Mouse (Mus musculus) limb, embryonic 10.5 days (tissue): ENCODE measurements around the gene Fbxo40. TPM values are rescaled to one million over a fixed set of nuclear protein-coding genes. Genes with fewer than 3 reads are reported as not detected.

Experiments used
- DNase-seq: peaks from one replicate; pipeline ENCODE4 v3.0.0-alpha.2; 2017; ENCODE audit warnings: low spot score
- H3K27ac ChIP-seq: fragments of 300-500 bp; sonication (generic); 2 replicates; pipeline ENCODE4 v1.5.1; 2016; ENCODE audit warnings: mild to moderate bottlenecking
- H3K27me3 ChIP-seq: fragments of 300-500 bp; sonication (generic); 2 replicates; pipeline ENCODE4 v1.6.1; 2016; ENCODE audit warnings: low read depth, mild to moderate bottlenecking; ENCODE audit not compliant: poor library complexity, severe bottlenecking
- H3K36me3 ChIP-seq: fragments of 300-500 bp; sonication (generic); 2 replicates; pipeline ENCODE4 v1.6.1; 2016; ENCODE audit warnings: mild to moderate bottlenecking, moderate library complexity
- H3K4me1 ChIP-seq: fragments of 300-500 bp; sonication (generic); 2 replicates; pipeline ENCODE4 v1.6.1; 2016
- H3K4me3 ChIP-seq: fragments of 300-500 bp; sonication (generic); 2 replicates; pipeline ENCODE4 v1.5.1; 2016; ENCODE audit warnings: mild to moderate bottlenecking, moderate library complexity
- H3K9me3 ChIP-seq: fragments of 300-500 bp; sonication (generic); replicated peaks from 2 replicates; pipeline ENCODE4 v1.6.1; 2016; ENCODE audit warnings: mild to moderate bottlenecking
- WGBS: fragments of 180-500 bp; shearing (Covaris S2); methylation state at CpG from one replicate; pipeline ENCODE4 v1.1.7; 2016; 5-methylcytosine and 5-hydroxymethylcytosine counted together
- polyA plus RNA-seq: library from polyadenylated mRNA; unstranded; fragments of >200 nt; fragmentation: Nextera tagmentation; extraction: Ambion mirVana; gene quantifications from 2 replicates; pipeline ENCODE4 v1.2.1, GENCODE M21; 2016

The Fbxo40 gene
- polyA plus RNA-seq = 0.28 and 0.78 TPM in 2 replicates

DNA sequence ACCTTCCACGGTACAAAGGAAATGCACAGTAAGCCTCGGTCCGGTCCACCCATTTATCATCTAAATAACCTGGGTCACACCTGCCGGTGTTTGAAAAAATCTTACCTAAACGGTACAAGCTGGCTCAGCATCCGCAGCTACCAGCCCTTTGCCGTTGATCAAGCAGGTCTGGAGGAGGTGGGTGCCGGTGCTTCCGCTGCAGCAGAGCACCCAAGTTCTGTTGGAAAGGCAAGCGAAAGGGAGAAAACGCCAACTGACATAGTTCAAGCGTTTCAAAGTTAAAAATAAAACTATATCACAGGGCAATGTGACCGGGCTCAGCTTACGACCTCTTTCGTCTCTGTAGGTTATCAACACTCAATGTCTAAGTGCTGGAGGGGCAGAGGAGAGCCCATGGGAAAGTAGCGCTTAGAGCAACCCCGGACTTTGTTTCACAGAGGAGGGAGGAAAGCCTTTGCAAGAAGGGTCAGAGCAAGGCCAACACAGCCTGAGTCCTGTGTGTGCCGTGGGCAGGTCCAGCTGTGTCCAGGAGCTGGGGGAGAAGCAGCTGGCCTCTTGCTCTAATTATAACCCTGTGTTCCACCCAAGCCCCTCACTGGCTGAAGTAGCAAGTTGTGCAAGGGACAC is at the start of gene Fbxo40:
TSS of gene Fbxo40 (minus strand) at position 469 of the 627 bp plus-strand sequence.
- peaks cover 19% of the 10 kb centered on the region for H3K4me1 ChIP-seq
- H3K36me3 ChIP-seq = no peaks in the 10 kb centered on the region
- H3K27me3 ChIP-seq = no peaks in the 10 kb centered on the region
- H3K9me3 ChIP-seq = no peaks in the 10 kb centered on the region
- H3K27ac ChIP-seq = peak within 1 kb of the TSS; percentile 32
- DNase-seq = peak; percentile 41
- WGBS = 76% methylated on average over 18 of the region's 18 CpGs
- H3K4me3 ChIP-seq = no peak within 1 kb of the TSS

DNA sequence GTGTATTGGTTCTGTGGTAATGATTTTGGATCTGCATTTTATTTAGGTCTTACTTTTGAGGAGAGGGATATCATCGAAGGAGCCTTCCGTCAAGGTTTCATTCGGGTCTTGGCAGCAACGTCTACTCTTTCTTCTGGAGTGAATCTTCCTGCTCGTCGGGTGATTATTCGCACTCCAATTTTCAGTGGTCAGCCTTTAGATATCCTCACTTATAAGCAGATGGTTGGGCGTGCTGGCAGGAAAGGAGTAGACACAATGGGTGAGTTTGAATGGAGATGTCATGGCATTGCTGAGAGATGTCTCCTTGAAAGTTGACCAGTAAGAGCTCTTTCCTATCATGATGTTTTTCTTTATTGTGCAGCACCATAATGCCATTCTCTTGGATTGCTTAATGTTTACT is 44.5 kb upstream of the Fbxo40 start:
- Histone ChIP-seq H3K27ac (no peak overlapping the region), H3K9me3 (no peaks in the 10 kb centered on the region), H3K36me3 (peaks cover 76% of the 10 kb centered on the region), H3K4me1 (no peaks in the 10 kb centered on the region), H3K27me3 (no peaks in the 10 kb centered on the region), H3K4me3 (no peak overlapping the region)
- no peak for DNase-seq
- 94% methylated on average over 8 of the region's 8 CpGs for WGBS

DNA sequence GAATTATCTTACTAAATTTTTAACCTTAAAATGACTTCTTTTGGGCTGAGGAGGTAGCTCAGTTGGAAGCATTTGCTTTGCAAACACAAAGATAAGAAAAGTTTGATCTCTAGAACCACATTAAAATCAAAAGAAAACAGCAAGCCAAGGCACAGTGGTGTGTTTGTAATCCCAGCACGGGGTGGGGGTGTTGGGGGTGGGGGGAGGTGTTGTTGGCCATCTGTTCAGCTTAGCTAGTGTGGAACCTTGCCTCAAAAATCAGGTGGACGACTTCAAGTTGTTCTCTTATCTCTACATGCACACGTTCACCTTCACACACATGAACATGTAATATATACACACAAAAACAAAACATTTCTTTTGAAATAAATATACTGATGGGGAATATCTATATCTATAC is 41.7 kb upstream of the Fbxo40 start:
- DNase-seq = no peak
- no peaks in the 10 kb centered on the region for H3K9me3 ChIP-seq
- no peaks in the 10 kb centered on the region for H3K4me1 ChIP-seq
- no peak overlapping the region for H3K4me3 ChIP-seq
- 80% methylated on average over 3 of the region's 3 CpGs for WGBS
- H3K27me3 ChIP-seq = no peaks in the 10 kb centered on the region
- H3K36me3 ChIP-seq = peaks cover 77% of the 10 kb centered on the region
- H3K27ac ChIP-seq = no peak overlapping the region

DNA sequence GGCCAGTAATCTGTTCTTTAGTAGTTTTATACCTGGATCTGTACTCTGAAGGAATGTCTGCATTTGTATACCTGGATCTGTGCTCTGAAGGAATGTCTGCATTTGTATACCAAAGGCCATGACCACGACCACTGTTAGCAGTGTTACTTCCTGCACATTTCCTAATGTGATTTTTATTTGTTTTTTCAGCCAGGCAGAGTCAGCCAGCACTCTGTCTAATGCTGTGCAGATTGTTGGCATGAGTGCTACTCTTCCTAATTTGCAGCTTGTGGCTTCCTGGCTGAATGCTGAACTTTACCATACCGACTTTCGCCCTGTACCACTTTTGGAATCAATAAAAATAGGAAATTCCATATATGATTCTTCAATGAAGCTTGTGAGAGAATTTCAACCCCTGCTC is 37.3 kb upstream of the Fbxo40 start:
- no peak overlapping the region for H3K27ac ChIP-seq
- H3K27me3 ChIP-seq = no peaks in the 10 kb centered on the region
- WGBS = 89% methylated on average over 3 of the region's 3 CpGs
- H3K4me1 ChIP-seq = no peaks in the 10 kb centered on the region
- DNase-seq = no peak
- H3K4me3 ChIP-seq = no peak overlapping the region
- peaks cover 67% of the 10 kb centered on the region for H3K36me3 ChIP-seq
- H3K9me3 ChIP-seq = no peaks in the 10 kb centered on the region

DNA sequence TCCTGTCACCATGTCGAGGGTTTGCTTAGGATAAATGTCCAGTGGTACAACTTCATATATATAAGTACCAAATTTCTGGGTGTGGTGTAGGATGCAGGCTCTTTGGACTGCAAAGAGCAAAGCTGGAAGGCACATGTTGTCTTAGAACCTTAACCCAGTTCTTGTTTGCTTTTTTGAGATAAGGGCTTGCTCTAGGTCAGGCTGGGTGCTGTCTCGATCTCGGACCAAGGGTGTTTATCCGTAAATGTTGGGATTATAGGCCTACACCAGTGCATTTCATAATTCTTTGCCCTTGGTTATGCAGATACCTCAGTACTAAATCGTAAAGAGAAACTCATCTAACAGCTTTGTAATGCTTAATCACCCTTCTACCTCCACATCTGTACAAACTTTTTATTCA is 22.1 kb upstream of the Fbxo40 start:
- Histone ChIP-seq H3K4me3 (peak overlapping the region; percentile 93), H3K27ac (peak overlapping the region; percentile 88), H3K4me1 (peaks cover 14% of the 10 kb centered on the region; the same call in 1 of the 2 replicates), H3K36me3 (peaks cover 19% of the 10 kb centered on the region), H3K27me3 (no peaks in the 10 kb centered on the region), H3K9me3 (no peaks in the 10 kb centered on the region)
- DNase-seq = no peak
- WGBS = 72% methylated on average over 5 of the region's 5 CpGs

DNA sequence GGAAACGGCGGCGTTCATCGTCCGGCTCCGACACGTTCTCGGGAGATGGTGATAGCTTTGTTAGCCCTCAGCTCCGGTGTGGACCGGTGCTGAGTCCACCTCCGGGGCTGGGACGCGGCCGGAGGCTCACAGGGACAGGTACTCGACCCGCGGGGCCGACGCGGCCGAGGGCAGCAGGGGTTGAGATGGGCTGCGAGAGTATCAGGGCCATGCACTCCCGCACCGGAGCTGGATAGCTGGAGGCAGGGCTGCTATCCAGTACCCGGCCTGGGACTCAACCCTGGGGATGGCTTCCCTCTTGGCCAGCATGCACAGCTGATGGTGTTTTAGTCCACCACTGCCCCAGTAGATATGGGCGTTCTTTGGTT is 21.6 kb upstream of the Fbxo40 start:
- Histone ChIP-seq H3K4me3 (peak overlapping the region; percentile 93), H3K9me3 (no peaks in the 10 kb centered on the region), H3K27me3 (no peaks in the 10 kb centered on the region), H3K36me3 (peaks cover 15% of the 10 kb centered on the region), H3K27ac (peak overlapping the region; percentile 88), H3K4me1 (peaks cover 14% of the 10 kb centered on the region; the same call in 1 of the 2 replicates)
- 0% methylated on average over 26 of the region's 26 CpGs for WGBS
- no peak for DNase-seq

DNA sequence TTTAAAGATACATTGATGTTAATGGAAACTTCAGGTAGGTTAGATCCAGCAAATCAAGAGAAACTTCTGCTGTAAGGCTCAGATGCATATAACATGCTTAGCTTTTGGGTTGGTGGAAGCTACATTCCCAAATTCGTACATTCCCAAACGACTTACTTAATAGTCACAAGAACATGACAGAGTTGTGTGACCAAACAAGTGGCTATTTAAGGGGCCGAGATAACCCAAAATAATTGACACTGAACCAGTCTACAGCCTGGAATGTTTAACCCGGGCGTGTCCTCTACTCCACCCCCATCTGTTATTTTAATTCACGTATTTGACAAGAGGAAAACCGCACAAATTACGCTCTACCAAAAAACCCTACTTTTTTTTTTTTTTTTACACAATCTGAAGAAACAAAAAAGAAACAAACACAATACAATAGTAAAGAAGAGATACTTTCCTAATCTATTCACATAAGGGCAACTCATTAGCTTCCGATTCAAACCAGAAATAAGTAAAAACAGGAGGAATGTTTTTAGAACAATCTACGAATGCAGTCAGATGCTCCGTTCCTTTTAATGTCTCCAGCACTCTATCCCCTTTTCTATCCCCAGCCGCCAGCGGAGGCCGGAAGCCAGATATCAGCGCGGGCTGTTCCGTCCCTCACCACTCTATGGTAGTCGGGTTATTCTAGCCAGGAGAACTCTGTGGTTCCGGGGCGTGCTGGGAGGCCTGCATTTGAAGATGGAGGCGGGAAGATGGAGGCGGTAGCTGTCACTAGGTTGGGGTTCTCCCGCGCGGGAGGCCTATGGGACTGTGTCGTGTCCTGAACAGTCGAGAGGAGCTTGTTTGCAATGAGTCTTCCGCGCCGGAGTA is 21.0 kb upstream of the Fbxo40 start, which contains the start of gene Polq:
TSS of gene Polq (plus strand) at position 726 of the 861 bp plus-strand sequence.
- Histone ChIP-seq H3K9me3 (no peaks in the 10 kb centered on the region), H3K27ac (peak within 1 kb of the TSS; percentile 88), H3K4me1 (peaks cover 14% of the 10 kb centered on the region; the same call in 1 of the 2 replicates), H3K27me3 (no peaks in the 10 kb centered on the region), H3K36me3 (peaks cover 15% of the 10 kb centered on the region), H3K4me3 (peak within 1 kb of the TSS; percentile 93)
- DNase-seq = peak; percentile 91
- WGBS = 8% methylated on average over 30 of the region's 30 CpGs

DNA sequence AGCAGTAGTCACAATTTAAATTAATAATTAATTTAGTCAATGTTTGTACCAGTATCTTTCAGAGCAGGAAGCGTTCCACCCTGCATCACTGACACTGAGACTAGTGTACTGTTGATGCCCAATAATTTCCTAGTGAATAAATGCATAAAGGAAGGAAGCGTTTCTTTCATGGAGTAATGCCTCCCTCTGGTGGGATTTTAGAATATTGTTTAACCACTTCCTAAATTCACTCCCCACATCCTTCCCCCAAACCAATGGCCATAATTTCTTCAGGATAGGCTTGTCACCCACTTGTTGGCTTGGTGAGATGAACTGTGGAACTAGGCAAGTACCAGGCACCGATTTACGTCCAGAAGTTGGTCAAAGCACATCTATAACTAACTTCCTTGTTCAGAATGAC is 20.1 kb upstream of the Fbxo40 start:
- 77% methylated on average over 4 of the region's 4 CpGs for WGBS
- H3K4me1 ChIP-seq = peaks cover 14% of the 10 kb centered on the region; the same call in 1 of the 2 replicates
- no peak overlapping the region for H3K4me3 ChIP-seq
- no peak for DNase-seq
- H3K27me3 ChIP-seq = no peaks in the 10 kb centered on the region
- no peak overlapping the region for H3K27ac ChIP-seq
- no peaks in the 10 kb centered on the region for H3K9me3 ChIP-seq
- H3K36me3 ChIP-seq = peaks cover 11% of the 10 kb centered on the region; the same call in 1 of the 2 replicates

DNA sequence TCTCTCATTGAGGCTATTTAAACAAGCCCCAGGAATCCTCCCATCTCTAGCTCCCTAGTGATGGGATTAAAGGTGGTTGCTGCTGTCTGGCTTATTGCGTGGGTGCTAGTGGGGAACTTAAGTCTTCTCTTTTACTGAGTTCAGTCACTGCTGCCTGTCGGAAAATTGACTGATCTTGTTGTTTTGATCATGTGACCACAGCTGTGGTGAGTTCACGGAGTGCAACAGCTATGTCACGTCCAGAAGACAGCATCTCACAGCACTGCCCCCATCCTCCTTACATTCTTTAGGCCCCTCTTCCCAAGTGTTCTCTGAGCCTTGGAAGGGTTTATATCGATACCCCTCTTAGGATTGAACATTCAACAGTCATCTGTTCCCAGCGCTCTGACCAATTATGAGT is 19.0 kb upstream of the Fbxo40 start:
- WGBS = 80% methylated on average over 6 of the region's 6 CpGs
- DNase-seq = no peak
- Histone ChIP-seq H3K4me3 (no peak overlapping the region), H3K4me1 (peaks cover 14% of the 10 kb centered on the region; the same call in 1 of the 2 replicates), H3K27ac (no peak overlapping the region), H3K9me3 (no peaks in the 10 kb centered on the region), H3K36me3 (0 out of 2 replicates have a peak, but pooled peaks cover 3% of the 10 kb centered on the region), H3K27me3 (no peaks in the 10 kb centered on the region)

DNA sequence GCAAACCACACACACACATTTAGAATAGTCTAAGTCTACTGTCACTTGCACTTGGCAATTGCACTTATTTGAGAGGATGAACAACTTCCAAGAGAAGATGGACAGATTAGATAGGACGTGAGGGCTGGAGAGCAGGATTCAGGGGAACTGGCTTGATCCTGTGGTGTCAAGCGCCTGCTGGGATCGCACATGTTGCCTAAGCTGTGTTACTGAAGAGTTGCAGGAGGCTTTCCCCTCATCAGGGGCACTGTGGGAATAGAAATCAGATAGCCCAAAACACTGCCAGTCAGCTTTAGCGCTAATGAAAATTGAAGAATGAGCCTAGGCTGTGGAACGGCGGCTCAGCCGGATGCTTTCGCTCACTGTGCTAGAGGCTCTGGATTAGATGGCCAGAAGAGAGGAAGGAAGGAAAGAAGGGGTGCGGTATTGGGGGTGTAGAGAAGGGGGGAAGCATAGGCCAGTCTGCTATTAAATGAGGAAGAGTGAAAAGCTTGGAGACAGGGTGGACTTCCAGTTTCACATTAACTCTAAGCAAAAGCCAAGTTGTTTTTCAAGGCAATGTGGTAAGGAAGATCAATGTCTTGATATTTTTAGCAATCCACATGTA is 9.2 kb upstream of the Fbxo40 start:
- Histone ChIP-seq H3K4me1 (no peaks in the 10 kb centered on the region), H3K4me3 (no peak overlapping the region), H3K36me3 (no peaks in the 10 kb centered on the region), H3K27me3 (no peaks in the 10 kb centered on the region), H3K27ac (no peak overlapping the region), H3K9me3 (no peaks in the 10 kb centered on the region)
- 82% methylated on average over 9 of the region's 9 CpGs for WGBS
- no peak for DNase-seq

DNA sequence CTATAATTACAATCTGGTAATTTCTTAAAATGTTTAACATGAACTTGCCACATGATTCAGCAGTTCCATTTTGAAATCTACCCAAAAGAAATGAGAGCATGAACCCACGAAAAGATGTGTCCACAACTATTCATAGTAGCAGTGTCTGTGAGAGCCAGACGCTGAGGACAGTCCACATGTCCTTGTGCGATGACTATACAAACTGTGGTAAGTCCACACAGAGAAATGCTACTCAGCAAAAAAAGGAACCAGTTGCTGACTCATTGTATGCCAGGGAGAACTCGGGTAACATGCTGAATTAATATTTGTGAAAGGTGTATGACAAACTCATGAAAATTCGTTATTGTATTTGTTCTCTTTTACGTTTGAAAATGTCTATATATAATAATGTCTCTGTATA is 7.4 kb upstream of the Fbxo40 start:
- H3K36me3 ChIP-seq = no peaks in the 10 kb centered on the region
- H3K4me3 ChIP-seq = no peak overlapping the region
- DNase-seq = no peak
- H3K9me3 ChIP-seq = no peaks in the 10 kb centered on the region
- 87% methylated on average over 6 of the region's 6 CpGs for WGBS
- H3K27ac ChIP-seq = no peak overlapping the region
- no peaks in the 10 kb centered on the region for H3K27me3 ChIP-seq
- H3K4me1 ChIP-seq = no peaks in the 10 kb centered on the region

DNA sequence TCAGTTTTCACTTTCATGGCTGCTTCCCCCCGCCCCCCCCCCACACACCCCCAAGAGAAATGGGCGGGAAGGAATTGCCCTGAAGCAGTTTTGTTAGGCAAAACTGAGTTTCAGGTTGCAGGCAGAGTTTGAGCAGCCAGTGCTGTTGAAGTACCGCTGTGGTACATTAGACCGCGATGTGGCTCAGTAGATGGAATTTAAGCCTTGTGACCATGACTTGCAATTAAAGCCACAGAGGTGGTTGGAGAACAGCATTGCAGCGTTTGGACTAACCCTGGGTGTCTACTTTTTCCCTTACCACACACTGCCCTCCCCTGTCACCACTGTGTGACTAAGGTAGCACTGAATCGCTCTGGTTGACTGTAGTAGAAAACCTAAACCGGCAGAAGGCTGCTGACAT is 774 bp downstream of the Fbxo40 start:
- H3K27ac ChIP-seq = no peak overlapping the region; the same call in 1 of the 2 replicates
- no peak overlapping the region for H3K4me3 ChIP-seq
- no peak for DNase-seq
- H3K27me3 ChIP-seq = no peaks in the 10 kb centered on the region
- H3K9me3 ChIP-seq = no peaks in the 10 kb centered on the region
- no peaks in the 10 kb centered on the region for H3K36me3 ChIP-seq
- 68% methylated on average over 8 of the region's 8 CpGs for WGBS
- H3K4me1 ChIP-seq = peaks cover 19% of the 10 kb centered on the region

DNA sequence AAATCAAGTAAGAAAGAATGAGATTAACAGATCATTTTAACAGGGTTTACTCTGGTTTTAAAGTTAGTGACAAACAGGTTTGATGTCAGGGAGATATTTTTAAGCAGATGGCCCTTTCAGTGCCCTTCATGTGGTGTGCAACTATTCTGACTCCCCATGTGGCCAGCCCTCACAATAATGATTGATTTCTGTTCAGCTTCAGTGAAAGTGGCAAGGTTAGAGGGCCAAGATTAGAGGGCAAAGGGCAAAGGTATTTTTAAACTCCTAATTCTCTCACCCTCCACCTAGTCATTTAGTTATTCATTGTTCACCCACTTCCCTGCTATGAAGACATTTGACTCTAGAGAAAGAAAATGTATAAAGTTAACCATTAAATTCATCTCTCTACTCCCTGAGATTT is 2.2 kb downstream of the Fbxo40 start:
- Histone ChIP-seq H3K4me3 (no peak overlapping the region), H3K9me3 (no peaks in the 10 kb centered on the region), H3K27me3 (no peaks in the 10 kb centered on the region), H3K4me1 (peaks cover 19% of the 10 kb centered on the region), H3K36me3 (no peaks in the 10 kb centered on the region), H3K27ac (no peak overlapping the region)
- no peak for DNase-seq
